Mouse (Mus musculus) induced T-regulatory cell, adult 2 months (primary cell): Measurements from ENCODE around the gene Stard9.

Source experiments
- DNase-seq: peaks from one replicate; pipeline ENCODE4 v3.0.0-alpha.2; 2012; ENCODE audit warnings: low read depth

Stard9 gene

DNA sequence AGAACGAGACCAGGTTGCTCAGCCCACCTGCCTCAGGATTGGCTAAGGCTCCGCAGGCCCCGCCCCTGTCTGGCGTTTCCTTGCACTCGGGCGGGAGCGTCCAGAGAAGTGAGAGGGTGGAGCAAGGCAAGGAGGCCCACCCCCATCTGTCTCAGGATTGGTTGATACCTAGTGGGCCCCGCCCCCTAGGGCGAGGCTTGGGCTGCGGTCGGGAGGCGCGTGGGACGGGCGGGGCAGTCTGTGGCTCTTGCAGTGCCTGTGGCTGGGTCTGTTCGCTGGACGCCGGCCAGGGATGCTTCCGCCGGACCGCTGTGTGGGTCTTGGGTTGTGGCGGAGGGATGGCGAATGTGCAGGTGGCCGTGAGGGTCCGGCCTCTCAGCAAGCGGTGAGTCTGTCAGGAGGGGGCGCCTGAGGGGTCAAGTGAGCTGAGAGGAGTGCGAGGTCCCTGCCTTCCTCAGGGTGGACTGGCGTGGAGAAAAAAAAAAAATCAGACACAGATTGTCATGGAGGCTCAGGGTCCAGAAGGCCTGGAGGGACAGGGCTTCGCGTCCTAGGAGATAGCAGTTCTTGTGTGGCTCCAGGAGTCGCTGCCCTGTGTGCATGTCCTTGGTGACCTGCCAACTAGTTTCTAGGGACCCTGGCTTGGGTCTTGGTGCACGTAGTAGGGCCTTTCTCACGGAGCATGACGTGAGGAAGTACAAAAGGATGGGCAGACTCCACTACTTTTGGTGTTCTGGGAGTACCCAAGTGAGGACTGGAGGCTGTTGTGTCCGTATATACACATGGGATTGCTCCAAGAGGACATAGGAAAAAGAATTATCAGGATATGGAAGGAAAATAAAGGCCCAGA, at the start of gene Stard9:
Stard9 (plus strand) TSS at position 236 of the 850 bp plus-strand sequence.
- peak; percentile 99 for DNase-seq

DNA sequence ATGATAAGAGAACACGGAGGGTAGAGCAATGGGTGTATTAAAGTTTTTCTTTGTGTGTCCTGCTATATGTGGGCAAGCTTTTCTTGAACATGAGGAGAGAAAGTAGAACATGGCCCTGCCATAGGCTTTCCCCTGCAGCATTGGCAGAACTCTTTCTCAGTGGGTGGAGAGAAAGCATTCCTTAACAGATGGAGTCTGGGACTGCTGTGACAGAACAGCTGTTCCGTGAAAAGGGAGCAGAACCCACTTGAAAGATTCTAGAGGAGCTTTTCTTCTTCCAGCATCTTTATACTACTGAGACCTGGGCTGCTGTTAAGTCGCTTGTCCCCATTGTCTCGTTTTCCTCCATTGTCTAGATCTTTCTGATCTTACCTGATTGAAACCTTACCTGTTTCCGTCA, 39.2 kb upstream of the Stard9 start:
- DNase-seq, result no peak

DNA sequence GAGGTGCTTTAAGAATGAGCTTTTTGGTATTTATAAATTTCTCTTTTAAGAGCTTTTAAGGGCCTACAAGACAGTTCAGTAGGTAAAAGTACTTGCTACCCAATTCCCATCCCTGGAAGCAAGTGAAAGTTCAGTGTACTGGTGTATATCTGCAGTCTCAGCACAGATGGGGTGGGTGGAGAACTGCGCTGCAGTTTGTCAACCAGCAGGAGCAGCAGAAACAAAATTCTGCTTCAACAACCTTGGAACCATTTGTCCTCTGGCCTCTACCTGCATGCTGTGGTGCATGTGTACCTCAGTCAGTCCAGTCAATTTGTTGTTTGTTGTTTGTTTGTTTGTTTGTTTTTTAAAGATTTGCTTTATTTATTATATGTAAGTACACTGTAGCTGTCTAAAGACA, 36.7 kb upstream of the Stard9 start:
- DNase-seq, result no peak

DNA sequence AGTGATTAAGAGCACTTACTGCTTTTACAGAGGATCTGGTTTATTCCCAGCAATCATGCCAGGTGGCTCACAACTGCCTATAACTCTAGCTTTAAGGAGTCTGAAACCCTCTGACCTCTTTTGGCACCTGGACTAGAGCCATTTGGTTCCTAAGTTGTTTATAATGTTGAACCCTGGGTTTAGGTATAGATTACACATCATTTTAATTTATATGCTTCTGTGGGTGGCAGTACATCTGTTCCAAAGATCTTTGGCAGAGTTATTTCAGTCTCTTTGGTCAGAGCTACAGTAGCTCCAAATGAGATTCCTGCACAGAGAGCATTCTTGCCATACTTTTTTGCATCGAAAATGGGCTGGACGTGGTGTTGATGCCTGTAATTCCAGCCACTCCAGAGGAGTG, 31.2 kb upstream of the Stard9 start:
- DNase-seq, result no peak

DNA sequence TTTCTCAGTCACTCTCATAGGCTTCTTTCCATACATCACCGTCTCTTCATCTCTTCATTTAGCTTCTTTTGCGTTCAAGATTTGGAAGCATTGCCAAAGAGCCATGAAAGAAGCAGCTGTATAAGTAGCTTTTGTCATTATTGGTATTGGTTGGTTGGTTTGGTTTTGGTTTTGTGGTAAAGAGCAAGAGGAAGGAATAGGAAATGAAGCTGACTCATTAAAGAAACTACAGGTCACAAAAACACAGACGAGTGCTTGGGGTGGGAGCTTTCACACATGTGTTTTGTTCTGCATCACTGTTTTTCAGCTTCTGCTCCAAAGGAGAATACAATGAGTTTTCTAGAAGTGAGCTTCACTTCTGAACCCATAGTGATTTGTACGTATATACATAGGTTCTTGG, 29.4 kb upstream of the Stard9 start:
- DNase-seq, result peak; percentile 60

DNA sequence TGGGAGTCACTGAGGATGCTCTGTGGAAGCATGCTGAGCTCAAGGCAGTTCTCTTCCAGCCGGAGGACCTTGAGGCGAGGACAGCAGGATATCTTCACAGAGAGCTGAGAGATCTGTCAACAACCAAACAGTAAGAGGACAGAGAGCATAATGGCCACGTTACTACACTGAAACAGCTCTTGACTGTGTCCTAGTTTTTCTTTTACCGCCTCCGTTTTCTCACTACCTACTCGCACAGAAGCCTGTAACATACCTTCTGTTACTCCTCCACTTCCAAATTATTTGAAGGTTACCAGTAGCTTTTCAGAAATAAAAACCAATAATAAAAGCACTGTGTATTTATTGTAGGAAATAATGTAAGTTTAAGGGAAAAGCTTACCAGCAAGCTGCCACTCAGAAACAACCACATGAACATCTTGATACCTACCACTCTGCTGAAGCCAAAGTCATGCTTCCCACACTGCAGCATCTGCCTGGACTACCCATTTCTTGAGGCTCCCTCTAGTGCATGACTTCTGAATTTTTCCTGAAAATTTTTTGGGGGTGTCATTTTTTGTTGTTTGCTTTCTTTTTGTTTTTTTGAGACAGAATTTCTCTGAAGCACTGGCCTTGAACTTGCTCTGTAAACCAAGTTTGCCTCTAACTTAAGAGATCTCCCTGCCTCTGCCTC, 22.8 kb upstream of the Stard9 start:
- peak; percentile 53 for DNase-seq

DNA sequence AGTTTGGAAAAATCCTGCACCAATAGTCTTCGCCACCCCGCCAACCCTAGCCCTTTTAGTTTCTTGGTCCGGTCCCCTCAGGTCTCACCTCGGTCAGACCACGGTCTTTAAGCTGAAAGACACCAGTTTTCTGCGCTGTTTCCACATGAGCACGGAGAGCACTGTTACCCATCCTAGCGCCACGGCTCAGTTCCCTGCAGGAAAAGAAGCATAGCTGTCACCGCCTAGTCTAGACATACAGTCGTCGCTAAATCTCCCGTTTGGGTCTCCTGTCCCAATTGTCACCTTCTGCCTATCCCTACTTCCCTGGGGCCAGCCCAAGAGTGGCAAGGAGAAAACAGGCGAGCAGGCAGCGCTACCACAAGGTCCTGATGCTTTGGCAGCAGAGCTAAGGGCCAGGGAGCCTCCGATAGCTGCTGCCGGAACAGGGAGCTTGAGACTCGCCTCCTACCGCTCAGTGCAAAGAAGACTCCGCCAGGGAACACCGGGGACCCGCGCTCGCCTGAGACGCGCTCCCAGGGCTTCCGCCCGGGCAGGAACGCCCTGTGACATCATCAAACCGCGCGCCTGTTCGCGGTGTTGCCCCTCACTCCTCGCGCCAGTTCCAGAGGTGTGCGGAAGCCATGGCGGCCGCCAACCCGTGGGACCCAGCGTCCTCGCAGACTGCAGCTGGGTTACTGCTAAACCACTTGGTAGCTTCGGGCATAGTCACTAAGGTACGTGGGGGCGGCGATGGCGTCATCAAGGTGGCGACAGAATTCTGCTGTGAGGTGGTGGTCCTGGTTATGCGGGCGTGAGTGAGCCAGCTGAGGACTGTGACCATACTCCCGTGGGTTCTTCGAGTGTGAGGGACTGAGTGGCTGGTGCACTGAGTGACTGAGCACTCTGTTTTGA, 19.8 kb upstream of the Stard9 start, which contains the start of the genes Haus2 and Lrrc57:
Haus2 (plus strand) TSS at position 554 of the 894 bp plus-strand sequence.
Lrrc57 (minus strand) TSS at position 691 of the 894 bp plus-strand sequence.
- DNase-seq, result peak; percentile 95

DNA sequence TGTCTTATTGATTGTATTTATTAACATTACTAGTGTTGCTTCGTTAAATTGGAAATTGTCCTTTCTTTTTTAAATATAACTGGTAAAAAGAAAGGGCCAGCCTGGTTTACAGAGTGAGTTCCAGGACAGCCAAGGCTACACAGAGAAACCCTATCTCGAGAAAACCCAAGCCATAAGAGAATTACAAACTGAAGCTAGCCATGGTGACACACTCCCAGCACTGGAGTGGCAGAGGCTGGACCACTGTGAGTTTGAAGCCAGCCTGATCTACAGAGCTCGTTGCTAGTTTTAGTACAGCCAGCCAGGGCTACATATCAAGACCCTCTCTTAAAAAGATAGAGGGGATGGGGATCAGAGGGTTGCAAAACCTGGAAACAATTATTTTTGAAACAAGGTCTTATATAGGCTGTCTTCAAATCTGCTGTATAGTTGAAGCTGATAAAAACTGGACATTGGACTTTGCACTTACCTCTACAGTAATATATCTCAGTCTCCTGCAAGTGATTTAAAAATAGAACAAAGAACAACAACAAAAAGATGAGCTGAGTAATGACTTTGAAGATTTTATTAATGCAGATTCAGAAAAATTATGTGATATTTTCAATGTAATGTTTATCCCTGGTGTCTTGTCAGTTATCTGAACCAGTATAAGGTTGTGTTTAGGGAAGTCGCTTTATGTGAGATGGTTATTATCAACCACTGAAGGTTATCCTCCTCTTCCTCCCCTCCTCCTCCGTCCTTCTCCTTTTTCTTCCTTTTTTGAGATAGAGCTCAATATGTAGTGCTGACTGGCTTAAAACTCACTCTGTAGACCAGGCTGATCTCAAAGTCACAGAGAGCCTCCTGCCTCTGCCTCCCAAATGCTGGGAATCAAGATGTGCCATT, 12.4 kb upstream of the Stard9 start:
- no peak for DNase-seq

DNA sequence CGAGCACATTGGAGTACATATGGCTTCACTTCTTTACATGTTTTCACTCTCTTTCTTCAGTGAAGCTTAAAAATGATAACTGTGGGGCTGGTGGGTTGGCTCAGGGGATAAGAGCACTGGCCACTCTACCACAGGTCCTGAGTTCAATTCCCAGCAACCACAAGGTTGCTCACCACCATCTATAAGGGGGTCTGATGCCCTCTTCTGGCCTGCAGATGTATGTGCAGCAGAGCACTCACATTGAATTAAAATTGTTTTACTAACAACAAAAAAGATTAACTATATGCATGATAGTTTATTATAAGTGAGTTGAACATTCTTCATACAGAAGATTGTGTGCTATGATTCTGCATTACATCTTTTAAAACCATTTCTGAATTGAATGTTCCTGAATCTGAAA, 9.4 kb upstream of the Stard9 start:
- DNase-seq, result peak; percentile 18

DNA sequence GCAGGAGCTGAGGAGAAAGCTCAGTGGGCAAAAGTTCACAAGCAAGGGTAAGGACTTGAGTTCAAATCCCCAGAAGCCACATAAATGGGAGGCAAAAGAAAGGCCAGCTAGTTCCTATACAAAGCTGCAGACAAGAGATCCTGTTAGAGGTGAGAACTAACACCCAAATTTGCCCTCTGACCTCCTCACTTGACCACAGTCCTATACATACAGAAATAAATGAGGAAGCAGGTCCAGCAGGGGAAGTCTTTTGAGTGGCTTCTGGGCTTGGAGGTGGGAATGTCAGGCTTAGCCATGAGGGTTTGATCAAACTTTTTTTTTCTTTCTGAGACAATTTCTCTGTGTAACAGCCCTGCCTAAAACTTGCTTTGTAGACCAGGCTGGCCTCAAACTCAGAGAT, 6.0 kb upstream of the Stard9 start:
- DNase-seq, result no peak

DNA sequence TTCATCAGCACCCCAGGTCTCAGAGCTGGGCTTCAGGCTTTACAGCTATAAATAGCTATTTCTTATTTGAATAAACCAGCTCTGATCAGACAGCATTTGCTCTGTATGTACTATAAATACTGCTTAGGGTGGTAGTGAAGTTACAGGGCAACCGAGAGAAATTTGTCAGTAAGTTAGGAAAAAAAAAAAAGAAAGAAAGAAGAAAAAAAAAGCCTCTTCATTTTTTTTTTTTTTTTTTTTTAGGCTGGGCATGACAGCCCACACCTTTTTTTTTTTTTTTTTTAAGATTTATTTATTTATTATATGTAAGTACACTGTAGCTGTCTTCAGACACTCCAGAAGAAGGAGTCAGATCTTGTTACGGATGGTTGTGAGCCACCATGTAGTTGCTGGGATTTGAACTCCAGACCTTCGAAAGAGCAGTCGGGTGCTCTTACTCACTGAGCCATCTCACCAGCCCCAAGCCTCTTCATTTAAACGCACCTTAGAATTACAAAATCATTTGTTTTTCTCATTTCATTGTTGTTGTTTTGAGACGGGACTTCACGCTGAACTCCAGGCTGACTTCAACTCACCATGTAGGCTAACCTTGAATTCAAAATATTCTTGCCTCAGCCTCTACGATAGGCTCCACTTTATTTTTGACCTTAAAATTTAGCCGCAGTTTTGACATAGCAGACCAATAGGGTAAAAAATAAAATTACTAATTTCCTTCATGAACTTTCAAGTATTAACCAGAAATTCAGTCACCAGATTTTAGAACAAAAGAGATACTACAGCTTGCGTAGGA, 650 bp upstream of the Stard9 start:
- no peak for DNase-seq

DNA sequence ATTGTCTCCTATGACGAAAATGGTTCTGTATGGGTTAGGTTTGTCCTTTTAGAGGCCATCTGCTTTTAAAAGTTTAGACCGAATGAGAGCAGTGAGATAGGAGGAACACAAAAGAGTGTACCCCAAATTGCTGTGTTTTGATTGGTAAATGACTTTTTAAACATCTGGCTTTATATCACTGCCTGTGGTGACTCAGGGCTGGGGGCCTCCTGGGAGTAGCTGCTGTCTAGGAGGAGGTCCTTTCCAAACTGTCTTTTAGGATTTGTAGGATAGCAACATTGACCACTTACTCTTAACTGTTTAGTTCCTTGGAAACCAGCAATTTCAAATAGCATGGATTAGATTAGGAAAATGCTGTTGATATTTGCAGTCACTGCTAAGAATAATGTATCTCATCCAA, 1.3 kb downstream of the Stard9 start:
- DNase-seq, result no peak

DNA sequence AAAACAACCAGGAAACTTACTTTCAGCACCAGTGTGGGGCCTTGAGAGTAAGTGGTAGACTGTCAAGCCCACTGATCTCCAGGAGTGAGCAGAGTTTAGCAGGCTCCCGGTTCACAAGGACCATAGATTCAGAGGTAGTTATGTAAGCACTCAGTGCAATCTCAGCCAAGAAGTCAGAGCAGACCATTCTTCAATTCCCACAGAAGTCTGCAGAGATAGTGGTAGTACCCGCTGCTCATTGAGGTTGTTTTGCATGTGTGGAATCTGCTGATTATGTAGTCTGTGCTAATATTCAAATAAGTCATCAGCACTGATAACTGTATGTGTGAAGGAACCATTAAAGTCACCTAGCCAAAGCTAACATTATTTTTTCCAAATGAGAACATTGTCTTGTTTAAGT, 1.7 kb downstream of the Stard9 start:
- DNase-seq, result no peak

DNA sequence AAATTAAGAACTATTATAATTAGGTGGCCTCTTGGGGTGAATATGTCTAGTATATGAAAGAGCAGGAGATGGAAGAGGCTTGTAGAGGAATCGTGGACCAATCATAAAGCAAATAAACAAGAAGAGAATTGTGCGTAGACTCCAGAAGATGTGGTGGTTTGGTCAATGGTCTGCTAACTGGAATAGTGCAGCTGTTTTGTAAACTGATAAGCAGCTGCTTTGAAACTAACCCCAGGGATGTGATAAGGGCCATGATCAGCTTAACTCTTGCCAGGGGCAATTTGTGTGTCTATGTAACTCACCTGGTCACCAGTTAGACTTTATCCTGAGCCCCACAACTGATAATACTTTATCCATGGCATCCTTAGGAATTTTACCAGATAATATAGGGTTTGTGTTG, 2.6 kb downstream of the Stard9 start:
- DNase-seq, result no peak

DNA sequence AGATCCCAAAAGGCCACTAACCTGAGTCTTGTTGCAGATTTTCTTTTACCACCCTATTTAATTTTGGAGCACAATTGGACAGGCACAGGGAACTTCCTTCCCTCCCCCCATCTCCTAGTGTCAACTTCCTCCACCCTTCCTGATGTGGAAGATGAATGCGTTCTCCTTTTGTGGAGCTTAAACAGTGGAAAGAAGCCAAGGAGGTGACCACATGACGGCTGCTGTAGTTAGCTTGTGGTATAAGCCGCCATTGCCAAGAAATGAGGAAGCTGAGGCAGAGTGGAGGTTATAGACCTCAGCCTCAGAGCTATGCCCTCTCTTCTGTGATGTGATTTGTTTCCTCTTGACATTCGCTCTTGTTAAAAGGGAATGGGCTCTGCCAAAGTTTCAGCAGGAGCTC, 3.0 kb downstream of the Stard9 start:
- DNase-seq, result no peak

DNA sequence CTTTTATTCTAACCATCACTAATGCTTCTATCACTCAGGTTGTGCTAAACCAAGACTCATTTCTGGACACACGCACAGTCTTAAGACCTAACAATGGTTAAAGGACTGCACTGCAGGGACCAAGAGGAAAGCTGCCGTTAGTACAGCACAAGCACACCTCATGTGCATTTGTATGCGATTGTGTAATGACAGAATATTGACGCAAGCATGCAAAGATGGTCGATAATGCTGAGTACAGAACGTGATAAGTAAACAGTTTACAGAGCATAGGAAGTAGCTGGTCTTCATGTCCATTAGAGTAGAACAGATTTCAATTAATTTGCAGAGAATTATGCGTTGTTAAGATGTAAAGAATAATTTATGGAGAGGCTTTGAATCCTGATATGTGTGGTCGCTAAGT, 11.9 kb downstream of the Stard9 start:
- DNase-seq, result no peak

DNA sequence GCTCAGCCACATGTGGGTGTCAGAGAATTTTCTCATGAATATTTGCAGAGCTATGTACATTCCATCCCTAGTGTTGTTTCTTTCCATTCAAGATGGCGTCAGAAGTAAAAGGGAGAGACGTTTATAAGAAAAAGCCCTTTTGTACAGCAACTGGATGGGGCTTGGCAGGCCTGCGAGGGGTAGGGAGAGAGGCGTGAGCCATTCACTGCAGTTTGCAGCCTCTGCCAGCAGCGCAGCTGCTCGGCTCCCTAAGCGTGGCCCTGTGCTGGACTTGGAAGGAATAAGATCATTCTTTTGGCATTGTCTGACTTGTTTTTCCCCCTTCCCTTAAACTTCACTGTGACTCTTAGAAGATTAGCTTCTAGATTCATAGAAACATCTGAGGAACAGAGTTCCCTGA, 14.9 kb downstream of the Stard9 start:
- DNase-seq, result no peak

DNA sequence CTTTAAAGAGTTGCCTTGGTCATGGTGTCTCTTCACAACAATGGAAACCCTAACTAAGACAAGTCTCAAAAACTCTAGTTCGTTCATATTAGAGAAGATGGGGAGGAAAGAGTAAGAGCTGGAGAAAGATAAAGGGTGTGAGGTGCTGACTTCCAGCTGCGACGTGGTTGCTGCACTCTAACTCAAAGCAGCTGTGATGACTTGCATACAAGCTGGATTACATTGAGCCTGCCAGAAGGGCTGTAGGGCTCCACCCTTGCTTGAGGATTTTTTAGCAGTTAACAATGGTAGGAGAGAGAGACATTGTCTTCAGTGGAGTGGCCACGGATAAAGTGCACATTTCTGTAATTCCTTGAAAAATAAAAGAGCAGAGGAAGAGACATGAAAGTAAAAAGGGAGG, 17.9 kb downstream of the Stard9 start:
- no peak for DNase-seq

DNA sequence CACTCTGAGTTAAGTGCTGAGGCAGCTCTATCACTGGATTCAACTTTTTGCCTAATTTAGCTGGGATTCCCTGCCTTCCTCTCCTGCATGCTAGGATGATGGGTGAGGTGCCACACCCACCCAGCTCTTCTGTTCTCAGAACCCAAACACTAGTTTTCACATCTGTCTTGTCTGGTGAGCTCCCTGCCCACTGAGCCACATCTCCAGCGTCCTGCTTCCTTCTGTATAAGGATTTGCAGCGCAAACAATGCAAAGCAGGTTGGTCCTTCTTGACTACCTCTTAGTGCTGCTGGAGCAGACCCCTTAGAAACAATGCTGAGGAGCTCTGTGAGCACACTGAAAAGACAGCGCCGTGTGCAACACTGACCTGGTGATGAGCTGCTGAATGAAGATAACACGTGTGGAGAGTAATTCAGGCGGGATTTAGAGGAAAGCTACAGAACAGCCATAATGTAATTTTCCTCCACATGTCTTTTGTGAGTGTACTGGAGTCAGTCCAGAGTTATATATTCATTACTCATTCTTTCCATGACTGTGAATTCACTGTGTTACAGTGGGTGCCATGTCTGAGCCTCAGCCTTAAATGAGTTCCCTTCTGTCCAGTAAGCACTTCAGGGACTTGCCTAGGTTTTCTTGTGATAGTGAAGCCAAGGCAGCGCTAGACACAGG, 23.5 kb downstream of the Stard9 start:
- DNase-seq, result no peak

DNA sequence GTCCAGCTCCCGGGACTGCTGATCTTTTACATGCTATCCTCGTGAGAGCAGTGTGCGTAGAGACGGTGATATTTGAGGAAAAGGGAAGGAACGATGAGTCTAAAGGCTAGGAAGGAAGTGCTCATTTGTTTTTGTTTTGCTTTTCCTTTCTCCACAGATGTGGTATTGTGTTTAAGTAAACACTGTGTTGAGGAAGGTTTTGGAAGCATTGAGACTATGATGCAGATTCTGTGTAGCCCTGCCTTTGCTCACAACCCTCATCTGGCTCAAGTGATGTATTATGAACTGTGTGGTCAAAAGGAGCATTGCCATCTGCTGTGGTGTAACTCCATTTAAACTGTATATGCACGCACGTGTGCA, 24.0 kb downstream of the Stard9 start:
- no peak for DNase-seq
